Mouse (Mus musculus) midbrain, embryonic 15.5 days (tissue): ENCODE data around the gene 1700021F07Rik. TPM values are rescaled to one million over a fixed set of nuclear protein-coding genes. Genes with fewer than 3 reads are reported as not detected.

ENCODE experiments used
- polyA plus RNA-seq: library from polyadenylated mRNA; unstranded; fragments of >200 nt; fragmentation: Nextera tagmentation; extraction: Ambion mirVana; gene quantifications from 2 replicates; pipeline ENCODE4 v1.2.1, GENCODE M21; 2015

The 1700021F07Rik gene
- polyA plus RNA-seq, 1 experiment from 2014 or later, result not detected

Other genes with a start within 250 kb of the 1700021F07Rik start
- gene Pmepa1, start 246.1 kb upstream of the 1700021F07Rik start, polyA plus RNA-seq, result 4.1 and 4.6 TPM in 2 replicates
- not detected in 2 replicates for gene Ankrd60, start 55.8 kb downstream of the 1700021F07Rik start, polyA plus RNA-seq
- gene Rab22a, start 137.2 kb downstream of the 1700021F07Rik start, polyA plus RNA-seq, result 32.8 and 33.8 TPM in 2 replicates
- gene 1700010B08Rik, start 196.8 kb downstream of the 1700021F07Rik start, polyA plus RNA-seq, result 0.19 TPM in 1 of 2 replicates, not detected in the other
- gene Vapb, start 214.9 kb downstream of the 1700021F07Rik start, polyA plus RNA-seq, result 10.8 and 14.3 TPM in 2 replicates